Mouse (Mus musculus) liver, embryonic 15.5 days (tissue): Measurements from ENCODE around the gene Idh3a. TPM values are rescaled to one million over a fixed set of nuclear protein-coding genes. Genes with fewer than 3 reads are reported as not detected.

Source experiments
- ATAC-seq: fragments of 200-750 bp; cut with Nextera tagmentation; 2 replicates; pipeline ENCODE4 v1.8.0; 2017; ENCODE audit warnings: moderate number of reproducible peaks, mild to moderate bottlenecking, moderate library complexity; ENCODE audit not compliant: insufficient read depth
- H3K27ac ChIP-seq: fragments of 300-500 bp; sonication (generic); replicated peaks from 2 replicates; pipeline ENCODE4 v1.5.1; 2015; ENCODE audit warnings: mild to moderate bottlenecking, inconsistent platforms
- H3K27me3 ChIP-seq: fragments of 300-500 bp; sonication (generic); 2 replicates; pipeline ENCODE4 v1.6.1; 2015; ENCODE audit warnings: mild to moderate bottlenecking, inconsistent platforms
- H3K36me3 ChIP-seq: fragments of 300-500 bp; sonication (generic); replicated peaks from 2 replicates; pipeline ENCODE4 v1.6.1; 2015; ENCODE audit warnings: moderate library complexity, mild to moderate bottlenecking, inconsistent platforms
- H3K4me1 ChIP-seq: fragments of 300-500 bp; sonication (generic); replicated peaks from 2 replicates; pipeline ENCODE4 v1.6.1; 2015; ENCODE audit warnings: inconsistent platforms
- H3K4me2 ChIP-seq: fragments of 300-500 bp; sonication (generic); 2 replicates; pipeline ENCODE4 v1.6.1; 2015; ENCODE audit warnings: moderate library complexity, mild to moderate bottlenecking, inconsistent platforms
- H3K4me3 ChIP-seq: fragments of 300-500 bp; sonication (generic); replicated peaks from 2 replicates; pipeline ENCODE4 v1.5.1; 2015; ENCODE audit warnings: mild to moderate bottlenecking, inconsistent platforms
- H3K9ac ChIP-seq: fragments of 300-500 bp; sonication (generic); 2 replicates; pipeline ENCODE4 v1.6.1; 2015; ENCODE audit warnings: moderate library complexity, mild to moderate bottlenecking, inconsistent platforms
- H3K9me3 ChIP-seq: fragments of 300-500 bp; sonication (generic); replicated peaks from 2 replicates; pipeline ENCODE4 v1.6.1; 2016; ENCODE audit warnings: inconsistent platforms
- WGBS: fragments of 180-500 bp; shearing (Covaris S2); methylation state at CpG from one replicate; pipeline ENCODE4 v1.1.7; 2015; ENCODE audit warnings: mixed read lengths; ENCODE audit not compliant: insufficient replicate concordance; 5-methylcytosine and 5-hydroxymethylcytosine counted together
- polyA plus RNA-seq: library from polyadenylated mRNA; unstranded; fragments of >200 nt; fragmentation: Nextera tagmentation; extraction: Ambion mirVana; gene quantifications from 2 replicates; pipeline ENCODE4 v1.2.1, GENCODE M21; 2015

The Idh3a gene
- 63.9 and 71.4 TPM in 2 replicates for polyA plus RNA-seq

DNA sequence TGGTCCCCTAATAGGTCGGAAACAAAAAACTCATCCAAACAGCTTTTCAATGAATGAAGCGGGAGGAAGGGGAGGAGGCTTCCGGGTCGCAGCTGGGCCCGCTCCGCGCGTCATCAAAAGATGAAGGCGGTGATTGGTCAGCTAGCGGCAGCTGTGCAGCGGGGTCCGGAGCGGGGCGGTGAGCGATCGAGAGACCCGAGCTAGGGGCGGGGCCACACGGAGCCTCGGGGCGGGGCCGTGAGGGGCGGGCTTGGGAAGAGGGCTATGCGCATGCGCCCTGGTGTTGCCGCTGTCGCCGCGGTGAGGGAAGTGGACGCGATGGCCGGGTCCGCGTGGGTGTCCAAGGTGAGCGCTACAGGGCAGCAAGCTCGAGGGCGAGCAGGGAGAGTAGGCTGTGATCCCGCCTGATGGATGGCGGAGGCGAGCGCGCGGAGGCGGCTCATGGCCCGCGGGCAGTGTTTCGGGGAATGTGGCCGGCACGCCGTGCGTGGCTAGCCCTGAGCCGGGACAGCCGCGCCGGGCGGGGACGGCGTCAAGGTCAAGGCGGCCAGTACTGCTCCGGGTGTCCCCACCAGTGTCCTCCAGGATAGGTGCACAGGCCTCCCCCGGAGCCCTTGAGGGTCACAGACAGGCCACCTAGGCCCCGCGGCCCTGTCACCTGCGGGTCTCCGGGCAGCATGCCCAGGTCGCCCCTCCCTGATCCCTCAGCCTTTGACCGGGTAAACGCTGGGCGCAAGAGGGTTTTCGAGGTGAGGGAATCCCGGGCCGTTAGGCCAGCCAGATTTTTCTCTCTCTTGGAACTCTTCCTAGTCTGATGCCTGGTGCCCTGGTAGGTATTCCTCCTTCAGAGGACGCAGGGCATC lies at the start of gene Idh3a:
Idh3a (plus strand) TSS at position 136 of the 863 bp plus-strand sequence.
- Histone ChIP-seq H3K9ac (peak within 1 kb of the TSS; percentile 78), H3K4me3 (peak within 1 kb of the TSS; percentile 82), H3K36me3 (0 out of 2 replicates have a peak, but pooled peaks cover 7% of the 10 kb centered on the region), H3K27ac (peak within 1 kb of the TSS; percentile 54), H3K9me3 (no peaks in the 10 kb centered on the region), H3K4me2 (peak within 1 kb of the TSS; percentile 89), H3K4me1 (peaks cover 35% of the 10 kb centered on the region), H3K27me3 (no peaks in the 10 kb centered on the region)
- ATAC-seq: peak; percentile 94
- under 1% methylated on average over 73 of the region's 73 CpGs for WGBS

DNA sequence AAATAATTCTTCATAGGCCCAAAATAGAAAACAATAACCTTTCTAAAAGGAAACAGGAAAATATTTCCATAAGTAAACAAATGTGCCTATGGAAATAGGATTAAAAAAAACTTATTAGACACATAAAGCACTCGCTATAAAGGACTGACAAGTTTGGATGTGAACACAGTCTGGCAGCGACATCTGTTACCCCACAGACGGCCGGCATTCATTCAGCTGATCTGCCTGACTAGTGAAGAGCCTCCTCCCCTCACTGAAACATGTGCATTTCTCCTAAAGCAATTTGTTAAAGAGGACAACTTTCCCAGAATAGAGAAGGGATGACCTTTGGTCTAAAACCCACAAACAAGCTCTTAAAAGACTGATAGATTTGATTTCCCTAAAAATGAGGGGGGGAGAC lies 49.1 kb upstream of the Idh3a start:
- Histone ChIP-seq H3K9ac (no peak overlapping the region), H3K4me1 (no peaks in the 10 kb centered on the region), H3K27me3 (peaks cover 5% of the 10 kb centered on the region; the same call in 1 of the 2 replicates), H3K27ac (no peak overlapping the region), H3K4me3 (no peak overlapping the region), H3K36me3 (no peaks in the 10 kb centered on the region), H3K9me3 (no peaks in the 10 kb centered on the region), H3K4me2 (no peak overlapping the region)
- ATAC-seq: no peak
- WGBS: 69% methylated on average over 4 of the region's 4 CpGs

DNA sequence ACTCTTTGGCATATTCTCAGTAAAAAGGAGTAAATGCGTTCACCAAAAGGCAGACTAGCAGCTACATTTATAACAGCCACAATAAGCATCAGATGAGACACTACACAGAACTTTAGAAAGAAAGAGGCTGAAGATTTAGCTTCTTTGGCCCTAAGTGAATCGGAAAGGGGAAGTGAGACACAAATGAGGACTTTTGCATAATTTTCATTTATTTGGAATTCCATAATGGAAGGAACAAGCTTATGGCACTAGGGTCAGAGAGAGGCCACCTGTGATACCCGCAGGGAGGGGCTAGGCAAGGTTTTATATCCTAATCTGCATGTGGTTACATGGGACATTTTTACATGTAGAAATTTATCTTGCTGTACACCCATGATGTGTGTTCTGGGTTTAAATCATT lies 48.7 kb upstream of the Idh3a start:
- WGBS: 52% methylated on average over 3 of the region's 3 CpGs
- Histone ChIP-seq H3K9ac (no peak overlapping the region), H3K4me2 (no peak overlapping the region), H3K4me1 (no peaks in the 10 kb centered on the region), H3K9me3 (no peaks in the 10 kb centered on the region), H3K4me3 (no peak overlapping the region), H3K36me3 (no peaks in the 10 kb centered on the region), H3K27me3 (peaks cover 5% of the 10 kb centered on the region; the same call in 1 of the 2 replicates), H3K27ac (no peak overlapping the region)
- ATAC-seq: no peak

DNA sequence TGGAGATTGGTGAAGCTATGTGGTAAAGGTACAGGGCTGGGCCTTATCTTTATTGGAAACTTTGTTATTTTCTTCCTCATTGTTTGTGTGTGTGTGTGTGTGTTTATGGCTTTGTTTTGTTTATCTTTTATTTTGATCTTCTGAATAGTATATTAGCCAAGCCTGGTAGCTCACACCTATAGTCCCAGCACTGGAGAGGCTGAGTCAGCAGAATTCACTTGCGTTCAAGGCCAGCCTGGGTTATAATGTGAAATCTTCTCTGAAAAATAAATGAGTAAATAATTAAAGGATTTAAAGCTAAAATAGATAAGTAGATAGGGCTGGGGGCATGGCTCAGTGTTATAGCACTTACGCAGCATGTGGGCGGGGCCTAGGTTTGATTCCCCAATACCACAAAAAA lies 47.9 kb upstream of the Idh3a start:
- Histone ChIP-seq H3K4me2 (no peak overlapping the region), H3K9me3 (no peaks in the 10 kb centered on the region), H3K4me1 (no peaks in the 10 kb centered on the region), H3K4me3 (no peak overlapping the region), H3K9ac (no peak overlapping the region), H3K27me3 (peaks cover 5% of the 10 kb centered on the region; the same call in 1 of the 2 replicates), H3K36me3 (no peaks in the 10 kb centered on the region), H3K27ac (no peak overlapping the region)
- no peak for ATAC-seq
- 77% methylated on average over 3 of the region's 3 CpGs for WGBS

DNA sequence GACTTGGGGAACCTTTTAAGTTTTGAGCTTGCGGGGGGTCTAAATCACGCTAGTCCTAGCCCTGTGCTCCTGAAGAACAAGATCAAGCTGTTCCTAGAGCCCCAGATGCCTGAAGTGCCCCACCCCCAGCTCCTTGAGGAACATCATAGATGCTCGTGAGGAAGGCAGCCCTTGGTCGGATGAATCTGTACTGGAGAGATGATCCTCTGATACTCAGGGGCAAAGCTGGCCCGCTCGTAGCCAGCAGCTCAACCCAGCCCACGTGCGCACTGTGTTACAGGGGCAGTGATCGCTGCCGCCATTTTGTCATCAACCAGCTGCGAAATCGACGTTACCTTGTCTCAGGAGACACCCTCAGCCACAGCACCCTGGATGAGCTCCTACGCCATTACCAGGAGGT lies 47.5 kb upstream of the Idh3a start, which contains the start of gene Sh2d7:
Sh2d7 (plus strand) TSS at position 301 of the 400 bp plus-strand sequence.
- Histone ChIP-seq H3K4me3 (no peak within 1 kb of the TSS), H3K9me3 (no peaks in the 10 kb centered on the region), H3K4me2 (no peak within 1 kb of the TSS), H3K4me1 (no peaks in the 10 kb centered on the region), H3K27me3 (peaks cover 5% of the 10 kb centered on the region; the same call in 1 of the 2 replicates), H3K27ac (no peak within 1 kb of the TSS), H3K36me3 (no peaks in the 10 kb centered on the region), H3K9ac (no peak within 1 kb of the TSS)
- WGBS: 79% methylated on average over 14 of the region's 14 CpGs
- no peak for ATAC-seq

DNA sequence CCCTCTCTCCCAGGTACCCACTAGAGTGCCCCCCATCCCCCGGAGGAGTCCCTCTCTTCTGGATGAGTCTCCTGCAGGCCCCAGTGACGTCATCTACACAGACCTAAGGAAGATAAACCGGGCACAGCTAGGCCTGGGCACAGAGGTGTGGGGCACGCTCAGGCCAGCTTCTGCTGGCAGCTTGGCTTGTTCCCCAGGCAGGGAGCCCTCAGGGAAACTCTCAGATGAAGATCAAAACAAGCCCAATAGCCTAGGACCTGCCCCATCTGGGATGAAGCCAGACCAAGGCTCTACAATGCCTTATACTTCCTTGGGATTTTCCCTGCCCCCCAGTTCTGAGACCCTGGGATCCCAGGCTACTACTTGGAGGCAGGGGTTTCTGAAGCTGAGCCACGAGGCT lies 45.3 kb upstream of the Idh3a start:
- Histone ChIP-seq H3K27me3 (no peaks in the 10 kb centered on the region), H3K4me1 (no peaks in the 10 kb centered on the region), H3K4me3 (no peak overlapping the region), H3K27ac (no peak overlapping the region), H3K9ac (no peak overlapping the region), H3K9me3 (no peaks in the 10 kb centered on the region), H3K36me3 (no peaks in the 10 kb centered on the region), H3K4me2 (no peak overlapping the region)
- WGBS: 47% methylated on average over 5 of the region's 5 CpGs
- no peak for ATAC-seq

DNA sequence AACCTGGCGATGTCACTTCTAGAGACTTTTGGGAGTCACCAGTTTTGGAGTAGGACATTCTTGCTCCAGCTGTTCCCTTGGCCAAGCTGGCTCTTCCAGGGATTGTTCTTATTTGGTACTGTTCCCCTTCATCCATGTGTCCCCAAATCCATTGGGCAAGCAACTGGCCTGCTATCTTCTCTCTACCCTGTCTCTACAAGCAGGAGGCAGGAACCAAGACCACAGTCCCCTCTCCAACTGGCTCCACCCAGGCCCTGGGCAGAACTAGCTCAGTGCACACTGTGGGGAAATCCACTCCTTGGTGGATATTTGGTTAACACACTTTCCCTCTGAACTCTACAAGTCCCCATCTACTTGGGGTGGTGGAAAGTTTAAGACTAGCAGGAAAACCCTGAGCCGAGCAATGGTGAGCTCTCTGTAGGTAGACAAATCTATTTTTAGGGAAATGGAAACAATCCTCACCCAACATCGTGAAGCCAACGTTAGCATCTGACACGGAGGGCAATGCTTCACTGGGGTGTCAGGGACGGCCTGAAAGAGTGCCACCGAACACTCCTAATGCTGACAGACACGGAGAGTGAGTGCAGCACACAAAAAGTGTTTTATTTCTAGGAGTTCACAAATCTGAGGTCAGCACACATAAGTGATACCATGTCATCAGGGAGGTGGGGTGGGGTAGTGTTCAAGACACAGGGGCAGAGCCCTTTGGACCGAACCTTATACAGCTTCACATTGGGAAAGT lies 41.8 kb upstream of the Idh3a start:
- Histone ChIP-seq H3K4me1 (no peaks in the 10 kb centered on the region), H3K4me2 (no peak overlapping the region), H3K9ac (no peak overlapping the region), H3K4me3 (no peak overlapping the region), H3K9me3 (no peaks in the 10 kb centered on the region), H3K27me3 (no peaks in the 10 kb centered on the region), H3K36me3 (no peaks in the 10 kb centered on the region), H3K27ac (no peak overlapping the region)
- WGBS: 64% methylated on average over 9 of the region's 9 CpGs
- no peak for ATAC-seq

DNA sequence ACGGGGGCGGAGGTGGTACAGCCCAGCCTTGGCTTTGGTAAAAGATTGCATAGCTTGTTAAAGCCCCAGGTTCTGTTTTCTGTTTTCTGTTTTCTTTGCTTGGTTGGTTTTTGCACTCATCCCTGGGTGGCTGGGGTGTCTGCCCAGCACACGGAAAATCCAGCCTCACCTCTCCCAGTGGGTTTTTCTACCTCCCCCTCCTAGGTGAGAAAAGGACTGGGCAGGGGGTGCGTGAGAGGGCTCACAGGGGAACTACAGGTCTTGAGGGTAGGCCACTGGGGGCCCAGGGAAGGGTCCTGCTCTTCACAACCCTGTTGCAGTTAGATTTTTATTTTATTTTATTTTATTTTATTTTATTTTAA lies 41.2 kb upstream of the Idh3a start:
- 68% methylated on average over 4 of the region's 4 CpGs for WGBS

DNA sequence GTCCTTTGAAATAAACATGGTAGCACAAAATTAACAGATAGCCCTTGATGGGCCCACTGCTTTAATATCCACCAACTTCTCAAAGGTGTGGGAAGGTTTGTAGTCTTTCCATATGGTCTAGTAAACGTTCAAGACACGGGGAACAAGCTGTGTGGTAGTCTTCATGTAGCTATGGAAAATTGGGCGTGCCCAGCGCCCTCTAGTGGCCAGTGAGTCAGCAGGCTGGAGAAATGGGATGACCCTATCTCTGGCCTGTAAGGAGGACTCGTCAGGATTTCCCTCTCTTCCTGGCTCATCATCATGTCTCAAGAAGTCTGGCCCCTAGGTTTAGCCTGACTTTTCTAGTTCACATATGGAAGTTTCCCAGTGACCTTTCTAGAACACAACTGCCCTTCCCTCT lies 38.6 kb upstream of the Idh3a start:
- 2% methylated on average over 5 of the region's 5 CpGs for WGBS
- Histone ChIP-seq H3K27ac (no peak overlapping the region), H3K9me3 (no peaks in the 10 kb centered on the region), H3K27me3 (no peaks in the 10 kb centered on the region), H3K36me3 (no peaks in the 10 kb centered on the region), H3K9ac (no peak overlapping the region), H3K4me3 (no peak overlapping the region), H3K4me1 (0 out of 2 replicates have a peak, but pooled peaks cover 4% of the 10 kb centered on the region), H3K4me2 (no peak overlapping the region)
- no peak for ATAC-seq

More for the DNA sequence above, 41.2 kb upstream of the Idh3a start:
- Histone ChIP-seq H3K4me1 (no peaks in the 10 kb centered on the region), H3K36me3 (no peaks in the 10 kb centered on the region), H3K27me3 (no peaks in the 10 kb centered on the region), H3K27ac (no peak overlapping the region), H3K4me2 (no peak overlapping the region), H3K9me3 (no peaks in the 10 kb centered on the region), H3K9ac (no peak overlapping the region), H3K4me3 (no peak overlapping the region)
- ATAC-seq: no peak

DNA sequence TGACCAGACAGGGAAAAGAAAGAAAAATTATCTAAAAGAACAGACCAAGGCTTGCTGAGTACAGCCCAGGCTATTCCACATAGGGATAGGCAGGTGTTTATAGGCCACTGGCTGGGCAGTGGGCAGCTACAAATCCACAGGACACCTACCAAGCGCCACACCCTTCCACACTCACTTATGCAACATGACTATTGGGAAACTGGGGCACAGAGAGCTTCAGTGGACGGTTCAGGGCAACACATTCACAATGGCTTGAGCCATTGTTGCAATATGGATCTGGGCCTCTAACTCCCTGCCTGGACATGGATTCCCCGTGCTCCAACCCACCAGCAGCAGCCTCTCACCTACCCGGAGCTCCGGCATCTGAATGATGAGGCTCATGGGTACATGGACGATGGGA lies 36.7 kb upstream of the Idh3a start:
- 66% methylated on average over 6 of the region's 6 CpGs for WGBS
- Histone ChIP-seq H3K9ac (no peak overlapping the region), H3K4me2 (no peak overlapping the region), H3K36me3 (no peaks in the 10 kb centered on the region), H3K27ac (no peak overlapping the region), H3K27me3 (no peaks in the 10 kb centered on the region), H3K9me3 (no peaks in the 10 kb centered on the region), H3K4me1 (0 out of 2 replicates have a peak, but pooled peaks cover 5% of the 10 kb centered on the region), H3K4me3 (no peak overlapping the region)
- no peak for ATAC-seq

DNA sequence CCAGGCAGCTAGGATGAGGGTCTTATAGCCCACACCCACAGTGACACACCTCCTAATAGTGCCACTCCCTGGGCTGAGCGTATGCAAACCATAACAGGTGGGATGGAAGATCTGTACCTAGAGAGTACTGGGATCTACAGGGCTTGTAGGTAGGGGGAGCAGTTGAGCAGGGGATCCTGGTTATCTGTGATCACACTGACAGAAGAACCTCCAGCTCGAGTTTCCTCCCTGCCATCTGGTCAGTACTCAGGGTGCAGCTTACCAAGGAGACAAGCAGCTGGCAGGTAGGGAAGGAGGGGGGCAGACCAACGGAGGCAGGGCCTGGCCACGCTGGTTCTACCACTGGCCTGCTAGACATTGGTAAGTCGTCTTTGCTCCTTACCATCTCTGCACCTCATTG lies 33.7 kb upstream of the Idh3a start:
- WGBS: 23% methylated on average over 5 of the region's 5 CpGs
- Histone ChIP-seq H3K9ac (no peak overlapping the region), H3K4me3 (no peak overlapping the region), H3K4me1 (0 out of 2 replicates have a peak, but pooled peaks cover 7% of the 10 kb centered on the region), H3K27me3 (no peaks in the 10 kb centered on the region), H3K9me3 (no peaks in the 10 kb centered on the region), H3K36me3 (no peaks in the 10 kb centered on the region), H3K27ac (no peak overlapping the region), H3K4me2 (no peak overlapping the region)
- no peak for ATAC-seq
